Mouse (Mus musculus): Measurements from ENCODE around the gene Pxdn.

The Pxdn gene

GRCm38 (mm10) chr12:29937308-29937707, at the start of gene Pxdn:
TSS of gene Pxdn (plus strand) at chr12:29937608.
- DNase-seq, result no peak

GRCm38 (mm10) chr12:29894669-29895068, 42.7 kb upstream of the Pxdn start:
- peak; percentile 49 for DNase-seq

GRCm38 (mm10) chr12:29897533-29898085, 39.8 kb upstream of the Pxdn start:
- no peak for DNase-seq

GRCm38 (mm10) chr12:29904101-29904874, 33.1 kb upstream of the Pxdn start:
- no peak for DNase-seq

- DNase-seq, result peak; percentile 82
Observed at GRCm38 (mm10) chr12:29907056-29907455, 30.4 kb upstream of the Pxdn start.

GRCm38 (mm10) chr12:29916139-29916538, 21.3 kb upstream of the Pxdn start:
- DNase-seq, result no peak

- no peak for DNase-seq
Observed at GRCm38 (mm10) chr12:29916807-29917206, 20.6 kb upstream of the Pxdn start.

- no peak for DNase-seq
Observed at GRCm38 (mm10) chr12:29920298-29920697, 17.1 kb upstream of the Pxdn start.

GRCm38 (mm10) chr12:29921481-29921880, 15.9 kb upstream of the Pxdn start:
- DNase-seq, result no peak

- DNase-seq, result peak; percentile 80
Observed at GRCm38 (mm10) chr12:29926896-29927295, 10.5 kb upstream of the Pxdn start.

GRCm38 (mm10) chr12:29930591-29930990, 6.8 kb upstream of the Pxdn start:
- DNase-seq, result no peak

- DNase-seq, result no peak
Observed at GRCm38 (mm10) chr12:29932951-29933350, 4.5 kb upstream of the Pxdn start.

GRCm38 (mm10) chr12:29933501-29933900, 3.9 kb upstream of the Pxdn start:
- no peak for DNase-seq

GRCm38 (mm10) chr12:29934120-29934581, 3.3 kb upstream of the Pxdn start:
- DNase-seq, result no peak

- peak; percentile 71 for DNase-seq
Observed at GRCm38 (mm10) chr12:29937851-29938375, 505 bp downstream of the Pxdn start.

- peak; percentile 68 for DNase-seq
Observed at GRCm38 (mm10) chr12:29938376-29939041, 1.1 kb downstream of the Pxdn start.

GRCm38 (mm10) chr12:29939261-29939671, 1.9 kb downstream of the Pxdn start:
- peak; percentile 31 for DNase-seq

GRCm38 (mm10) chr12:29942435-29942834, 5.0 kb downstream of the Pxdn start:
- no peak for DNase-seq

- DNase-seq, result no peak
Observed at GRCm38 (mm10) chr12:29944650-29945049, 7.2 kb downstream of the Pxdn start.

GRCm38 (mm10) chr12:29945182-29945743, 7.9 kb downstream of the Pxdn start:
- no peak for DNase-seq

GRCm38 (mm10) chr12:29951043-29951442, 13.6 kb downstream of the Pxdn start:
- DNase-seq, result no peak

GRCm38 (mm10) chr12:29951485-29951884, 14.1 kb downstream of the Pxdn start:
- no peak for DNase-seq

GRCm38 (mm10) chr12:29952102-29952501, 14.7 kb downstream of the Pxdn start:
- peak; percentile 67 for DNase-seq
